Mouse (Mus musculus) erythroblast, embryonic 14.5 days (primary cell): Measurements from ENCODE around the gene Grik1.

ENCODE experiments used
- GATA1 ChIP-seq: IDR thresholded peaks from 2 replicates; pipeline ENCODE4 v1.6.1; 2012; ENCODE audit warnings: low read length, inconsistent platforms, mixed read lengths
- TAL1 ChIP-seq: IDR thresholded peaks from 3 replicates; pipeline ENCODE4 v1.6.1; 2012; ENCODE audit warnings: low read length, inconsistent platforms, mixed read lengths

DNA sequence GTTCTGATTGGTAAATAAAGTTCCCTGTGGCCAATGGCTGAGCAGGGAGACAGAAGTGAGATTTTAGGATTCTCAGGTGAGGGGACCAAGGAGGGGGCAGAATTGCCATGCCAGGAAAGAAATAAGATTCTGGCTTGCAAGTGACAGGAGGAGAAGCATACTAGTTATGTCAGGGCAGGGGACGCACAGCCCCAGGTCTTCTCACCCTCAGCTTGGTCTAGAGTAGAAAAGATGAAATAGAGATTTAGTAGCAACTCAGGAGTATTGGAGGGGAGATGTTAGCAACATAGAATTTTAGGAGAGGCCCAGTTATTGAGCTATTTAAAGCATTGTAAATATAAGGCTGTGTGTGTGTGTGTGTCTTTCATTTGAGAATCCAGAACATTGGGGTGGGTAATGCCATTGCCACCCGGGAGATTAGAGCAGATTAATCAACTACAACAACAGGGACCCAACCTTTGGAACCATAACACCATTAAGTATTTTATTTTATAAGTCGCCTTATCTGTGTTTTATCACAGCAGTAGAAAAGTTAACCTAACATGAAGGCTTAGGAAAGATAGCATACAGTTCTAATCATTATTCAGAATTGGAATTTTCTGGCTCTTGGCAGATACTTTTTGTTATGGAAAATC lies 436.5 kb downstream of the Grik1 start:
- TF ChIP-seq GATA1: no peak
- TF ChIP-seq TAL1: no peak
